Mouse (Mus musculus) adrenal gland (tissue): ENCODE data around the gene Sgce.
"Not testable (repeated sequence)": the region's sequence is repeated elsewhere in the genome, so short reads cannot be mapped to it uniquely, and the experiment has no call there.

Experiments
- intact Hi-C: fragments of 180-260 bp; cut with DNase I; formaldehyde crosslinking; loops from one replicate; pipeline ENCODE4 v1.15.1; 2025
- long read RNA-seq, 2 experiments: library from polyadenylated mRNA; unstranded; transcript quantifications; one replicate each; pipeline ENCODE4 v2.0.0; 2020; ENCODE audit warnings: borderline replicate concordance in 1 of 2; ENCODE audit not compliant: insufficient replicate concordance in 1 of 2

Sgce gene
- long read RNA-seq, experiment 1, transcript Sgce-202 (10 exons, 1,547 nt), result minor isoform, 7 of 68 reads
- long read RNA-seq, experiment 1, transcript Sgce-205 (11 exons, 1,696 nt), result major isoform, 52 of 68 reads
- long read RNA-seq, experiment 1, partial matches to known transcripts, result 3 of 68 reads
- long read RNA-seq, experiment 1, other reads (novel, unspliced or antisense), result 4 of 68 reads
- long read RNA-seq, experiment 2, transcript Sgce-202 (10 exons, 1,547 nt), result minor isoform, 6 of 52 reads
- long read RNA-seq, experiment 2, transcript Sgce-205 (11 exons, 1,696 nt), result major isoform, 45 of 52 reads
- long read RNA-seq, experiment 2, partial matches to known transcripts, result 0 of 52 reads
- long read RNA-seq, experiment 2, other reads (novel, unspliced or antisense), result 0 of 52 reads

DNA sequence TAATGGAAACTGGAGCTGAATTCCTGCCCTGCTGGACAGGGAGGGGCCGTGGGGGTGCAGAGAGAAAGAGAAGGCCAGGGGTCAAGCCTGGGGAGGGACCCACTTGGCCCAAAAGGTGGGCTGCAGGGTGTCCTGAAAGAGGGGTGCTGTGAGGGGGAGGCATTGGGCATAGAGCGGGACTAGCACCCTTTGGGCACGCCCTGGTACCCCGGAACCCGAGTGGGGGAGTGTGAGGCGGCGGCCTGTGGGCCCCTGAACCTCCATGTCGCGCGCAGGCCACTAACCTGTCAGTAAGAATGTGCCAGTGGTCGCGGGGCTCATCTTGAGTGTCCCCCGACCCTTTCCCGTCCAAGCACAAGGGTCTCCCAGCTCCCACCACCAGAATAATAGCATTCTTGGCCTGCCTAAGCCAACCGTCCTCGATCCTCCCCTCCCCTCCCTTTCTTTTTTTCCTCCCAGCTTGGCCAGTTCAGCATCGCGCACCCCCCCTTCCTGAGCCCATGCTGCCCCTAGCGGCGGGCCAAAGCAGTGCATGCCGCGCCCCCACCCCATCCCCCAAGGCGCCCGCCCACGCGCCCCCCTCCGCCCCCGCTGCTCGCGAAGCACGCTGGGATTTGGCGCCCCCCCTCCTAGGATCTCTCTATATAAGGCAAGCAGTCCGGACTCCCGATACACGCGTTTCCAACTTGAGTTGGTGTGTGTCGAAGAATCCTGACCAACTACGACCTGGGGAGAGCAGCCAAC is at the start of gene Sgce, which contains the start of gene Peg10:
Gene Sgce (minus strand): TSS at position 512 of the 744 bp plus-strand sequence.
Gene Peg10 (plus strand): TSS at position 611 of the 744 bp plus-strand sequence.
- intact Hi-C loops, result loop anchor here (5.0 kb wide), 1 partner anchor 145 kb away; the partner anchor contains the start of gene Casd1

DNA sequence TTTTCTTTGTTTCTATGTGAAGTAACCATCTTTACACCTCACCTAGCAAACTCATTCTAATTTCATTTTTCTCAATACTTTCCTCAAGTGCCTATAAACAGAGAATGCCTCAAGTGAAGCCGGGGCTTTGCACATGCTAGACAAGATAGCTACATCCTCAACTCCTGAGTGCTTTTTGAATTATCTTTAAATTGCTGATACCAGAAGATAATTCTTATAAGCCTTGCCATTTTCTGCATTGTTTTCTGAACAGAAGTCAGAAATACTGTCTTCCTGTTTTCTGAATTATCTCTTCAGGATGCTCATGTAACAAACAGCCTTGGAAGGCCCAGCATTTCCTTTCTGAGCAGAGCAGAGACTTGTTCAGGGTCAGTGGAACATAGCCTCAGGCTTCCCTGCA is 49.3 kb upstream of the Sgce start:
- intact Hi-C loops, result no loop called here

DNA sequence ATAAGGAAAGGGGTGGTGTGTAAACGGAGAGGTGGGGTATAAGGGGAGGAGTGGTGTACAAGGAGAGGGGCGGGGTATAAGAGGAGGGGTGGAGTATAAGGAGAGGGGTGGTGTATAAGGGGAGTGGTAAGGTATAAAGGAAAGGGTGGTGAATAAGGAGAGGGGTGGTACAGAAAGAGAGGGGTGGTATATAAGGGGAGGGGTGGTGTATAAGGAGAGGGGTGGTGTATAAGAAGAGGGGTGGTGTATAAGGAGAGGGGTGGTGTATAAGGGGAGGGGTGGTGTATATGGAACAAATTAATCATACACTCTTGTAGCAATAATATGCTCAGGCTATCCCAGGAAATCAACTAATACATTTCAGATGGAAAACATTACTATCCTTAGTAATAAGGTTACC is 15.2 kb upstream of the Sgce start:
- intact Hi-C loops, result no loop called here

DNA sequence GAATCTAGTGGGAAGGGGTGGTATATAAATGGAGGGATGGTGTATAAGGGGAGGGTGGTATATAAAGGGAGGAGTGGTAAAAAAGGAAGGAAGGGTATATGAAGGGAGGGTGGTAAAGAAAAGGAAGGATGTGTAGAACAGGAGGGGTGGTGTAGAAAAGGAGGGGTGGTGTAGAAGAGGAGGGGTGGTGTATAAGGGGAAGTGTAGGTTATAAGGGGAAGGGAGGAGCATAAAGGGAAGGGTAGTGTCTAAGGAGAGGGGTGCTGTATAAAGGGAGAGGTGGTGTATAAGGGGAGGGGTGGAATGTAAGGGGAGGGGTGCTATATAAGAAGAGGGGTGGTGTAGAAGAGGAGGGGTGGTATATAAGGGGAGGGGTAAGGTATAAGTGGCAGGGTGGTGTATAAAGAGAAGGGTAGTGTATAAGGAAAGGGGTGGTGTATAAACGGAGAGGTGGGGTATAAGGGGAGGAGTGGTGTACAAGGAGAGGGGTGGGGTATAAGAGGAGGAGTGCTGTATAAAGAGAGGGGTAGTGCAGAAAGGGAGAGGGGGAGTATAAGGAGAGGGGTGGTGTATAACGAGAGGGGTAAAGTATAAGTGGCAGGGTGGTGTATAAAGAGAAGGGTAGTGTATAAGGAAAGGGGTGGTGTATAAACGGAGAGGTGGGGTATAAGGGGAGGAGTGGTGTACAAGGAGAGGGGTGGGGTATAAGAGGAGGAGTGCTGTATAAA is 14.6 kb upstream of the Sgce start:
- intact Hi-C loops, result not testable (repeated sequence)

DNA sequence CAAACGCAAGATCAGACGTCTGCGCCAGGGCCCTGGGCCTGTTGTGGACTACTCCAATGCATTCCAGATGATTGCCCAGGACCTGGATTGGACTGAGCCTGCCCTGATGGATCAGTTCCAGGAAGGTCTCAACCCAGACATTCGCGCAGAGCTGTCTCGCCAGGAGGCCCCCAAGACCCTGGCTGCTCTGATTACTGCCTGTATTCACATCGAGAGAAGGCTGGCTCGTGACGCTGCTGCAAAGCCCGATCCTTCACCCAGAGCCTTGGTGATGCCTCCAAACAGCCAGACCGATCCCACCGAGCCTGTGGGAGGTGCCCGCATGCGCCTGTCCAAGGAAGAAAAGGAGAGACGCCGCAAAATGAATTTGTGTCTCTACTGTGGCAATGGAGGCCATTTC is 7.9 kb upstream of the Sgce start:
- intact Hi-C loops, result no loop called here

DNA sequence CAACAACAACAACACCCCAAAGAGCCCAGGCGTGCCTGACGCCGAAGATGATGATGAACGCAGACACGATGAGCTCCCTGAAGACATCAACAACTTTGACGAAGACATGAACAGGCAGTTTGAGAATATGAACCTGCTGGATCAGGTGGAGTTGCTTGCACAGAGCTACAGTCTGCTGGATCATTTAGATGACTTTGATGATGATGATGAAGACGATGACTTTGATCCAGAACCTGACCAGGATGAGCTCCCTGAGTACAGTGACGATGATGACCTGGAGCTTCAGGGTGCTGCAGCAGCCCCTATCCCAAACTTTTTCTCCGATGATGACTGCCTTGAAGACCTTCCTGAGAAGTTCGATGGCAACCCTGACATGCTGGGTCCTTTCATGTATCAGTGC is 7.3 kb upstream of the Sgce start:
- intact Hi-C loops, result no loop called here

DNA sequence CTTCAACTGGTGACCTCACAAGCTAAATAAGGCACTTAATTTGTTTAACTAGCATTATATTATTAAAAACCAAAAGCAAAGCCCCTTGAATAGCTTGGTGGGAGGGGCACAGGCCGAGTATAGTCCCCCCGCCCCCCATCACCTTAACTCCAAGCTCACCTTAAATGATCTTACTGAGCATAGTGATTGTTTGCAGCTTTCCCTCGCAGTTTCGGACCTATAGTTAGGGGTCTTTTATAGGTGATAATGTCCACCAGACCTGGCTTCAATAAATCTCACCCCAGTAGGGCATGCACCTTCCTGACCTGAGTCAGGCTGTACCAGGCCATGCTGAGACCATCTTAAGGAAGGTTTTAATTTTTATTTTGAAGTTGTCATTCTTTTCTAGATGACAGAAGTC is 4.3 kb upstream of the Sgce start:
- intact Hi-C loops, result no loop called here

DNA sequence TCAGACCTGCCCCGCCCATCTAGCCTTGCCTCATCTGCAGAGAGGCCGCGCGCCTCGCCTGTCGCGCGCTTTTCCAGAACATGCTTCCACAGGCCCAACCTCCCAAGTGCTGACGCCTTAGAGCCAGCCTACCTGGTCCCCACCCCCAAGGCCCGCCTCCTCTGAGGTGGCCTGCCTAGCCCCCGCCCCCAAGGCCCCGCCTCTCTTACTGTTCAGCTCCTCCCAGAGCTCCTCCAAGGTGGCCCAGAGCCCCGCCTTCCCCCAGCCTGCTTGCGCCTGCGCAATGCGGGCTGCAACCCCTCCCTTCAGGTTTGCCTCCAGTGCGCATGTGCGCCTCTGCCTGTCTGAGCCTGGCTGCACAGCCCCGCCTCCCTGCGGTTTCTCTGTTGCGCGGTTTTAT is 2.1 kb upstream of the Sgce start:
- intact Hi-C loops, result loop anchor here (5.0 kb wide), 1 partner anchor 147 kb away; the partner anchor contains the start of gene Casd1

DNA sequence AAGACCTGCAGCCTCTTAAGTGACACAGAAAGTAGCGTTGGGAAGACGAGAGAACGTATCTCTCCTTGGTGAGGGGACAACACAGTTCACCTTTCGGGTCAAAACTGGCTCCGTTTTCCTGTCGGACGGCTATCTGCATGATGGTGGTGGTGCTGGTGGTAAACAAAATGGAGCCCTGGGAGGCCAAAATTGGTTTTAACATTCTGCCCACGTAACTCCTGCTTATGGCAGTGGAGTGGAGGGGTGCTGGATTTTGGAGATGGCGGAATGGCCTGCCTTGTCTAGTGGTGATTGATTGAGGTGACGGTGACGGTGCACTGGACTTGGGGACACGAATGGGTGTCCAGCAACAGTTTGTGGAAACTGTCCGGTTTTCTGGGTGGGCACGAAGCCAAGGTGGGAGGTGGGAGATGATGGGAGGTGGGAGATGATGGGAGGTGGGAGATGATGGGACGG is 1.5 kb upstream of the Sgce start:
- intact Hi-C loops, result loop anchor here (5.0 kb wide), 1 partner anchor 146 kb away; the partner anchor contains the start of gene Casd1

DNA sequence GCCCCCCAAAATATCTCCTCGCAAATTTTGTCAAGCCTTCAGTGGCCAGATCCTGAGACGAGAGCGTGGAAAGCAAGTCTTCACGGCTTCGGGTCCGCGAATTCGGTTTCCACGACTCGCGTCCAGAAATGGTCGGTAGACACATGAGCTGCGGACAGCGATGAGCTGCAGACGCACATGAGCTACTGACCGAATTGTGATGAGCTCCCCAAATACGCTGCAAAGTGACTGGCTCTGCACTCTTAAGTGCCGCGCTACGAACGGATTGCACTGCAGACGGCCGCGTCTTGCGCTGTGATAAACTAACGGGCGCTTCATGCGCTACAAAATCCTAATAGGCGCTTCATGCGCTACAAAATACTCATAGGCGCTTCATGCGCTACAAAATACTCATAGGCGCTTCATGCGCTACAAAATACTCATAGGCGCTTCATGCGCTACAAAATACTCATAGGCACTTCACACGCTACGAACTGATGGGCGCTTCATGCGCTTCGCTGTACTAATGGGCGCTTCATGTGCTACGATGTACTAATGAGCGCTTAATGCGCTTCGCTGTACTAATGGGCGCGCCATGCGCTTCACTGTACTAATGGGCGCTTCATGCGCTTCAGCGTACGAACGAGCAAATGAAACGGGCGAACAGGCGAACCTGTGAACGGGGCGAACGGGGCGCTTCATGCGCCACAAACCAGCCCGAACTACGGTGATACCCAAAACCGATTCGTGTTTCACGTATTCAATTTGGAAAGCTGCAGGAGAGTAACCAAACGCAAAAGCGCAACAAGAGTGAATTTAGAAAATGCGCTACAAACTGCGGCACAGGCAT is 884 bp upstream of the Sgce start:
- intact Hi-C loops, result loop anchor here (5.0 kb wide), 1 partner anchor 146 kb away; the partner anchor contains the start of gene Casd1

DNA sequence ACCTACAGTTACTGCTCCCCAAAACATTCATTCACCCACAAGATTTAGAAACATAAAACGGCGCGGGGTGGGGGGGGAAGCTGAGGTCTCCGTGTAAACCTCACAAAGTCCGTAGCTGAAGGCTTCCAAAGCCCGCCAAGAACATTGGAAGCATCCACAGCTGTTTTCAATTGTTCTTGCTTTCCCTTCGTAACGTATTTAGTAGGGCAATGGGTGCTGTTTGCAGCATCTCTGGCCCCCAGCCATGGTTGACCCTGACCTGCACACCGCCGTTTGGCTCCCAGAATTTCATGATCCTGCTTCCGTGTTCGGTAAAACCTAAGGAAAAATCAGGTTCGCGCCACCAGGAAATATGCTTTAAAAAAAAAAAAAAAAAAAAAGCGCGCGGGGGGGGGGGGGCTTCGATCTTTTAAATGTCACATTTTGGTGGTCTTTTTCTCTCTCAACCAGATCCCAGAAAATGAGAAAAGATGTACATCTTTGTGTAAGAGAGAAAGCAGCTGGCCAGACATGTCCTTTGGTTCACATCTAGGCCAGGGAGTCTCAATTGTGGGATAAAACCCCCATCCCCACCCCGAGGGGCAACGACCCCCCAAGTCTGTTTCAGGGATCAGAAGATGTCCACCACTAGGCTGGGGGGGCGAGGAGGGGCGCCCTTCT is 841 bp downstream of the Sgce start:
- intact Hi-C loops, result loop anchor here (5.0 kb wide), 1 partner anchor 144 kb away; the partner anchor contains the start of gene Casd1

DNA sequence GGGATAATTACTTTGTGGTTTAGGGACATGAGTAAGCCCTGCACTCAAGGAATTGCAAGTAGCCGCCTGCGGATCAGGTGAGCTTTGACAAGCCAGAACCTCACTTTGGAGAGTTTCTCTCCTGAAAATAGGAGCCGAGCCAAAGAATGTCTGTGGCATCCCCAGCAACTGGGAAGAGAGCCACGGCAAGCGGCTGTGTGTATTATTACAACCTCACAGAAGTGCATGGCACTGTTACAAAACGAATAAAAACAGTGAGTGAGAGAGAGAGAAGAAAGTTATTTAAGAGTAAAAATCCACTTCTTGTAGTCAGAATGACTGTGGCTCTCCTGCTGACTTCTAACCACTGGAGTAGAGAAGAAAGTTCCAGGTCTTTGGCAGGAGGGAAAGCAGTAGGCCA is 6.5 kb downstream of the Sgce start:
- intact Hi-C loops, result no loop called here

DNA sequence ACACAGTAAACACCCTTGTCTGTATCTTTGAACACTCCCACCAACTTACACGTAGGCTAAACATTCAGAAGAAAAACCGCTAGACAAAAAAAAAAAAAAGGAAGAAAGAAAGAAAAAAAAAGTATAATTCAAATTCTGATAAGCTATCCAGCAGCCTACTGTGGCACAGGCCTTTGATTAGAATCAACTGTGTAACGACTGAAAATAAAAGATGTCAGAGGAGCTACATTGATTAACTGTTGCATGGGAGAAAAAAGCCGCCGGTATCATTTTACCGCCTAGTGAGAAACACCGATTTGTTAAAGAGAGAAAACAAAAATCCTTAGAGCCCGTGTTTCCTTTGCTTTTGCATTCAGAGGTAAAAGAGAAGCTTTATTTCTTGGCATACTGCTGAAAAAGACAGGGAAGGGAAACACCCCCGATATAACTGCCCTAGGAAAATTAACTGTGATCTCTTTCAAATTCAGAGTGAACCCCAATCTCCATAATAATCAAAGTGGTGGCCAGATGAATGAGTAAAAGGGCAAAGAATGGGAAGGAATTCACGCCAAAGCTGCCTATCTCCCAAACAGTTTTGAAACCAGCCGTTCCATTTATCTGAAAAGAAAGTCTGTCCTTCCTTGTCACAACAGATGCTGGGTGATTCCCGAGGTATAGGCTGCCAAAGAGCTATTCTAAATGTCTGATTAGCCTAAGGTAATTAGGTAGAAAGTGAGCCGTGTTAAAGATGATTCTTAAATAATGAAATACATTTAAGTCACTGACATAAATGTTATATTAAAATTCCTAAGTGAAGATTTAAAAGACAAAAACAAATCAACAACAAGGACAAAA is 7.3 kb downstream of the Sgce start:
- intact Hi-C loops, result loop anchor here (1.0 kb wide), 1 partner anchor 14 kb away; no protein-coding TSS in a partner anchor

DNA sequence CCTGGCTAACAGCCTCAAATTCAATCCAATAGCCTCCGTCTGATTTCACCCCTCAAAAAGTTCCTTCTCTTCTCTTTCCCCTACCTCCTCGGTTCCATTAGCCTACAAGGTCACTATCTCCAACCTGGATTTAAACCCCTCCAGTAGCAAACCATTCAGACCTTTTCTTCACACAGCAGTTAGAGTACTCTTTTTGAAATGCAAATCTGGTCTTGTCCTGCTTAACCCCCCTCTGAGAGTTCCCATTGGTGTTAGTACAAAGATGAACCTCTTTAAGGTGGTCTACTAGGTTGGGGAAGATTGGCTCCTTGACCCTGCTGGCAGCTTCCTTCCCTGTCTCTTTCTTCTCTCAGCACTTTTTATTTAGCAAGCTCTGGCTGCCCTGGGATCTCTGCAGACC is 8.3 kb downstream of the Sgce start:
- intact Hi-C loops, result loop anchor here (1.0 kb wide), 1 partner anchor 15 kb away; no protein-coding TSS in a partner anchor

DNA sequence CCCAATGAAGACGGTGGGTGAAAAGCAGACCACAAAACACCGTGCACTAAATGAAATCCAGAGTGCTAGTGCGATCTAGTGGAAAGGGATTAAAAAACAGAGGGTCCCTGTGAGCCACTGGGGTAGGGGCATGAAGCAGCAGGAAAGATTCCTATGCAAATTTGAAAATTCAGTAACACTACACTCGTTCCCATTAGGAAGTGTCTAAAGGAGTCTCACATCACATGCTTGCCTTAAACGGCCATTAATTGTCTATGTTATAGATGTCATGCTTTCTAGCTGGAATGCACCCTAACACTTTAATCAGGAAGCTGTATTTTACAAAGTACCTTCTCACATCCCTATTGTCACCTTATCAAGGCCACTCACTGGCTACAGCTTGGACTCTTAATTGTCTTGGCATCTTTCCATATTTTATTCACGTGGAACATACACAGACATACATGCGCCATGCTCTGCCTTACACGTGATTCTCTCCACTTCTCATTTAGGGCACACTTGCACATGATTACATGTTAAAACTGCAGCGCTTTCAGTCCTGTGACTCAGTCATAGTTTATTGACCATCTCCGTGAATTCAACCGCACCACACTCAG is 8.9 kb downstream of the Sgce start:
- intact Hi-C loops, result no loop called here

DNA sequence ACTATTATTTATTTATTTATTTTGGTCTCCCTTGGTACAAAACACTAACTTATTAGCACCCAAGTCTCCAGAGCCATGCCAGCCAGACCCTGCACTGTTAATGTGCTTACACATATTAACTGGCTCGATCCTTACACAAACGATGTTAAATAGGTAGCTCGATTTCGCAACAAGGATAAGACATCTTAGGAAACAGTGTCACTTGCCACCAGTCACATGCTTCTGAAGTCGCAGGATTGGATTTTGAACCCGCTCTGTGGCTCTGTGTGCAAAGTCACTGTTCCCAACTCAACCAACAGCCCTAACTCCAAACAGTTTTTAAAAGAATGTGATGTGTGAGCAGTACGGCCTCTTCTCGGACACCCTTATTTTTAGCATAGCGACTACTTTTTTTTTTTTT is 10.6 kb downstream of the Sgce start:
- intact Hi-C loops, result no loop called here

DNA sequence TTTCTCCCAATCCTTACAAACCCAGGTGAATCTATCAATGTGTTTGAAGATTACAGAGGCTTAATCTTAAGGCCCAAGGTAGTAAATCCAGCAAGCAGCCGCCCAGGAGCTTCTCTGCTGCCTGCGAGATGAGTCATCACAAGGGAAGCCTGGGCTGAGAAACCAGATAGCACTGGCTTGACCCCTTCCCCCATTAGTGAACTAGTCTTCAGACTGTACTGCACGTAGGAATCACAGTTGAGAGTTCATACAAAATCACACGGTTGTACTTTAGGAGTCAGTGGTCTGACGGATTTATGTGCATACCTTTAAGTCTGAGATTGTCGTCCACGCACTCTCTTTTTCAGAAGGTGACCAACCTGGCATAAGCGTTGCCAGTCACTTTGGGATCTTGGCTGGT is 13.8 kb downstream of the Sgce start:
- intact Hi-C loops, result no loop called here

DNA sequence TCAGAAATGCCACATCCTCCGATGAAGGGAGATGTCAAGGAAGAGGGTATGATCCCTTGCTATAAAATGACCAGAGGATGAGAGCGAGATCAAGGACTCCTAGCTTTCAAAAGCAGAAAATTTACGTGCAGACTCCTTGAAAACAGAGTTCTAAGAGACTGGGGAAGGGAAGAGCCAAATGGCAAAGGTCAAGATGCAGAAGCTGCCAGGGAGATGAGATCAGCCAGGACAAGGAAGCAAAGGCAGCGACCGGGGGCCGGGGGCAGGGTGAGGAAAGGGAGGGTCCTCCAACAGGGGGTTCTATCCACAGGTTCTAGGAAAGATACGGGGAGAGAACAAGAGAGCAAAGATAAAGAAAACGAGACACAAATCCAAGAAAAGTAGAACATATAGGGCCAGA is 15.3 kb downstream of the Sgce start:
- intact Hi-C loops, result no loop called here

DNA sequence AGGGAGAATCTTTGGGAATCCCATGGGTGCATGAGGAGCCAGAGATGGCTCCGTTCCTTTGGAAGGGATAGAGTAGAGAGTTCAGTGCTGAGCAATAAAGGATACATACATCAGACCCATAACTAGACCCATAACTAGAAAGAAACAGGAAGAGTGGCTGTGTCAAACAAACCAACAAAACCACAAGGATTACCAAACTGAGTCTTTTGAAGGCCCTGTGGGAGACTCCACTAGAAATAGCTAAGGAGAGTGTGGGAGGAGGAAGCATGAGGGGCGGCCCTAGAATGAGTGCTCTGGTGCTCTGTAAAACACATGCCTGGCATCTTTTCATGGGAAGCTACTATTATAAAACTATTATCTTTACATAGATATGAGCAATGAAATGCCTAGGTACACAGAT is 18.7 kb downstream of the Sgce start:
- intact Hi-C loops, result no loop called here
